Mouse (Mus musculus) heart, postnatal 0 days (tissue): Measurements from ENCODE around the gene Ppme1. TPM values are rescaled to one million over a fixed set of nuclear protein-coding genes. Genes with fewer than 3 reads are reported as not detected.

Experiments
- ATAC-seq: fragments of 200-750 bp; cut with Nextera tagmentation; 2 replicates; pipeline ENCODE4 v1.8.0; 2017; ENCODE audit warnings: low read depth, moderate number of reproducible peaks, moderate library complexity; ENCODE audit not compliant: insufficient read depth
- DNase-seq: peaks from one replicate; pipeline ENCODE4 v3.0.0-alpha.2; 2016; ENCODE audit warnings: low spot score
- H3K27ac ChIP-seq: fragments of 300-500 bp; sonication (generic); 2 replicates; pipeline ENCODE4 v1.5.1; 2014; ENCODE audit warnings: low read depth, mild to moderate bottlenecking
- H3K27me3 ChIP-seq: fragments of 300-500 bp; sonication (generic); 2 replicates; pipeline ENCODE4 v1.6.1; 2014; ENCODE audit warnings: low read length, mixed read lengths; ENCODE audit not compliant: control insufficient read depth, insufficient read depth
- H3K36me3 ChIP-seq: fragments of 300-500 bp; sonication (generic); replicated peaks from 2 replicates; pipeline ENCODE4 v1.6.1; 2014; ENCODE audit warnings: low read length, mixed read lengths; ENCODE audit not compliant: control insufficient read depth, insufficient read depth
- H3K4me1 ChIP-seq: fragments of 300-500 bp; sonication (generic); 2 replicates; pipeline ENCODE4 v1.6.1; 2014; ENCODE audit warnings: antibody characterized with exemption; ENCODE audit not compliant: control insufficient read depth, insufficient read depth
- H3K4me2 ChIP-seq: fragments of 300-500 bp; sonication (generic); 2 replicates; pipeline ENCODE4 v1.6.1; 2014; ENCODE audit warnings: low read depth, mild to moderate bottlenecking, low read length, moderate library complexity
- H3K4me3 ChIP-seq: fragments of 300-500 bp; sonication (generic); 2 replicates; pipeline ENCODE4 v1.5.1; 2014; ENCODE audit warnings: low read depth, low read length
- H3K9ac ChIP-seq: fragments of 300-500 bp; sonication (generic); replicated peaks from 2 replicates; pipeline ENCODE4 v1.6.1; 2014; ENCODE audit warnings: low read depth, low read length, mixed read lengths
- H3K9me3 ChIP-seq: fragments of 300-500 bp; sonication (generic); replicated peaks from 2 replicates; pipeline ENCODE4 v1.6.1; 2016; ENCODE audit warnings: low read length; ENCODE audit not compliant: control insufficient read depth
- CTCF ChIP-seq: IDR thresholded peaks from 2 replicates; pipeline ENCODE4 v1.5.1; 2016; ENCODE audit warnings: antibody characterized with exemption, control low read depth, low read depth
- EP300 ChIP-seq: IDR thresholded peaks from 2 replicates; pipeline ENCODE4 v1.6.1; 2016; ENCODE audit warnings: antibody characterized with exemption, low read depth
- WGBS: fragments of 180-500 bp; shearing (Covaris S2); extraction: QIAGEN DNeasy Blood & Tissue Kit; methylation state at CpG from one replicate; pipeline ENCODE4 v1.1.7; 2014; 5-methylcytosine and 5-hydroxymethylcytosine counted together
- polyA plus RNA-seq: library from polyadenylated mRNA; unstranded; fragments of >200 nt; fragmentation: Nextera tagmentation; extraction: Ambion mirVana; gene quantifications from 2 replicates; pipeline ENCODE4 v1.2.1, GENCODE M21; 2015
- total RNA-seq: library from RNA; depleted of rRNA; stranded (reverse); fragments of >200 nt; gene quantifications from 2 replicates; pipeline ENCODE4 v1.2.3, GENCODE M21; 2014; ENCODE audit warnings: low replicate concordance

Ppme1 gene
- total and polyA plus RNA-seq, 2 experiments from 2014 or later = 48.7 to 80.3 TPM

GRCm38 (mm10) chr7:100378257-100378656, 6.2 kb upstream of the Ppme1 start:
- ATAC-seq (no peak), DNase-seq (no peak)
- Histone ChIP-seq H3K9ac (no peak overlapping the region), H3K4me1 (no peaks in the 10 kb centered on the region), H3K27me3 (no peaks in the 10 kb centered on the region), H3K27ac (no peak overlapping the region), H3K4me3 (no peak overlapping the region), H3K4me2 (no peak overlapping the region), H3K9me3 (no peaks in the 10 kb centered on the region), H3K36me3 (peaks cover 43% of the 10 kb centered on the region)
- WGBS = 77% methylated on average over 2 of the region's 2 CpGs
- TF ChIP-seq EP300 = no peak
- no peak for TF ChIP-seq CTCF

GRCm38 (mm10) chr7:100372452-100372980, 409 bp upstream of the Ppme1 start:
- no peak for ATAC-seq

GRCm38 (mm10) chr7:100364888-100365287, 7.2 kb downstream of the Ppme1 start:
- DNase-seq = no peak
- 0 out of 2 replicates have a peak, but pooled peaks cover 3% of the 10 kb centered on the region for H3K36me3 ChIP-seq
- TF ChIP-seq EP300 = no peak
- TF ChIP-seq CTCF = no peak
- no peaks in the 10 kb centered on the region for H3K27me3 ChIP-seq
- H3K9me3 ChIP-seq = no peaks in the 10 kb centered on the region
- H3K27ac ChIP-seq = peak overlapping the region; percentile 12; the same call in 1 of the 2 replicates
- peaks cover 22% of the 10 kb centered on the region for H3K4me1 ChIP-seq
- H3K4me2 ChIP-seq = no peak overlapping the region
- peak; percentile 33; the same call in 1 of the 2 replicates for ATAC-seq
- H3K4me3 ChIP-seq = no peak overlapping the region
- WGBS = 44% methylated on average over 6 of the region's 6 CpGs
- H3K9ac ChIP-seq = no peak overlapping the region

More at GRCm38 (mm10) chr7:100372452-100372980, 409 bp upstream of the Ppme1 start:
- DNase-seq = peak; percentile 52
- WGBS = 8% methylated on average over 17 of the region's 17 CpGs
- H3K9ac ChIP-seq = peak overlapping the region; percentile 63
- H3K36me3 ChIP-seq = peaks cover 15% of the 10 kb centered on the region
- H3K27me3 ChIP-seq = no peaks in the 10 kb centered on the region
- peak overlapping the region; percentile 71 for H3K4me2 ChIP-seq
- no peak for TF ChIP-seq EP300
- TF ChIP-seq CTCF = no peak
- H3K27ac ChIP-seq = peak overlapping the region; percentile 82
- no peaks in the 10 kb centered on the region for H3K9me3 ChIP-seq
- H3K4me3 ChIP-seq = peak overlapping the region; percentile 80
- peaks cover 20% of the 10 kb centered on the region for H3K4me1 ChIP-seq

GRCm38 (mm10) chr7:100363162-100363561, 8.9 kb downstream of the Ppme1 start:
- H3K9me3 ChIP-seq = no peaks in the 10 kb centered on the region
- TF ChIP-seq CTCF (no peak), EP300 (no peak)
- 74% methylated on average over 2 of the region's 2 CpGs for WGBS
- peaks cover 17% of the 10 kb centered on the region for H3K4me1 ChIP-seq
- no peak overlapping the region for H3K9ac ChIP-seq
- H3K27ac ChIP-seq = no peak overlapping the region
- DNase-seq = no peak
- H3K27me3 ChIP-seq = no peaks in the 10 kb centered on the region
- ATAC-seq = no peak
- 0 out of 2 replicates have a peak, but pooled peaks cover 3% of the 10 kb centered on the region for H3K36me3 ChIP-seq
- H3K4me2 ChIP-seq = no peak overlapping the region
- H3K4me3 ChIP-seq = no peak overlapping the region

- Histone ChIP-seq H3K4me3 (no peak overlapping the region), H3K27ac (no peak overlapping the region), H3K9me3 (no peaks in the 10 kb centered on the region), H3K4me2 (no peak overlapping the region), H3K27me3 (no peaks in the 10 kb centered on the region), H3K36me3 (peaks cover 4% of the 10 kb centered on the region; the same call in 1 of the 2 replicates), H3K9ac (no peak overlapping the region), H3K4me1 (peaks cover 23% of the 10 kb centered on the region)
- DNase-seq (no peak), ATAC-seq (no peak)
- TF ChIP-seq EP300 (no peak), CTCF (no peak)
Observed at GRCm38 (mm10) chr7:100357856-100358255, 14.3 kb downstream of the Ppme1 start.

GRCm38 (mm10) chr7:100356768-100357167, 15.3 kb downstream of the Ppme1 start:
- Histone ChIP-seq H3K4me1 (peaks cover 19% of the 10 kb centered on the region), H3K27me3 (no peaks in the 10 kb centered on the region), H3K27ac (peak overlapping the region; percentile 1), H3K36me3 (peaks cover 4% of the 10 kb centered on the region; the same call in 1 of the 2 replicates), H3K9ac (no peak overlapping the region), H3K4me3 (no peak overlapping the region), H3K4me2 (no peak overlapping the region), H3K9me3 (no peaks in the 10 kb centered on the region)
- no peak for ATAC-seq
- 71% methylated on average over 1 of the region's 1 CpGs for WGBS
- TF ChIP-seq CTCF = no peak
- no peak for TF ChIP-seq EP300
- no peak for DNase-seq
